In genomic region chr8:10561616-10562015, GRCm38 (mm10) we compare ENCODE assay signal across 14 mouse cellular contexts.
"Had no signal": no experiment of that assay in that cellular context is flagged by ENCODE, and none has a peak within 500 bp of the region (broad histone marks: within the 10 kb centered on the region; RNA-seq: fewer than 3 reads in every experiment).

No protein-coding gene starts in this region.

- H3K4me2 ChIP-seq: limb, embryonic 13.5 days; liver, embryonic 15.5 days had no signal

- H3K4me1 ChIP-seq: limb, embryonic 13.5 days; liver, embryonic 15.5 days had no signal

- DNase-seq: kidney, adult 18-20 months; kidney, postnatal 10 days; kidney, postnatal 4 days; left cerebral cortex, postnatal 4 days; lung, adult 2 months; lung, postnatal 36 days; right cerebral cortex, postnatal 4 days; spleen, adult 18-20 months; thymus, adult 18-20 months; thymus, postnatal 14 days had no signal

- H3K27me3 ChIP-seq: limb, embryonic 13.5 days; liver, embryonic 15.5 days had no signal

- H3K9me3 ChIP-seq: limb, embryonic 13.5 days; liver, embryonic 15.5 days had no signal

- H3K27ac ChIP-seq: layer of hippocampus, adult 2 months; limb, embryonic 13.5 days; liver, embryonic 15.5 days had no signal

- H3K9ac ChIP-seq: limb, embryonic 13.5 days; liver, embryonic 15.5 days had no signal

- H3K4me3 ChIP-seq: layer of hippocampus, adult 2 months; limb, embryonic 13.5 days; liver, embryonic 15.5 days had no signal

- ATAC-seq: lung, postnatal 0 days had no signal

- H3K36me3 ChIP-seq: limb, embryonic 13.5 days; liver, embryonic 15.5 days had no signal
